Mouse (Mus musculus): ENCODE measurements at regions not wholly inside any gene's neighbourhood (a gene's known extent, or its start where the extent isn't known, plus 50 kb on each side); places are given as distances from the start of the nearest gene placed in this dataset.

- TF ChIP-seq CTCF (IDR thresholded peaks at IDR 0.05) = no peak
- no peak for TF ChIP-seq POLR2A (IDR thresholded peaks at IDR 0.05; ENCODE audit: insufficient read depth, low read depth, low read length)
- no peak for TF ChIP-seq EP300 (IDR thresholded peaks at IDR 0.05; ENCODE audit: insufficient read depth, low read depth, low read length)
These were observed 231.1 kb upstream of the Arglu1 start for GRCm38 (mm10) chr8:8921446-8921845.

All from heart, adult 2 months (tissue).